Mouse (Mus musculus): ENCODE measurements around the gene 4930503B20Rik. TPM values are rescaled to one million over a fixed set of nuclear protein-coding genes. Genes with fewer than 3 reads are reported as not detected.
A peak's percentile ranks its signal among the peaks of the same experiment; 100 is the strongest.

The 4930503B20Rik gene
- polyA plus RNA-seq, 1 experiment from 2014 or later, result not detected

DNA sequence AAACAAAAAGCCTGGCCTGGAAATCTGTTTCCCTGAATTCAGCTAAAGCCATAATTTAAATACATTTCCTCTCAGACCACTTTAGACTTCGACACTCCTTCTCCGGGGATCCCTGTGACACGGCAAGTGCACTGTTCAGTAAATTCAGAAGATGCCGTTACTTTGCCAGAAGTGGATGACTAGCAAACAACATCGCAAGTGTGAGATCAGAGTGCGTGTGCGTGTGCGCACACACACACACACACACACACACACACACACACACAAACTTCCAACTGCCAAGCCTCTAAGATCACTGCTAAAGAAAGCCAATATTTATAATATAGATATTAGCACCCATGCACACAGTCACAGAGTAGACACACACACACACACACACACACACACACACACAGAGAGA lies 30.6 kb upstream of the 4930503B20Rik start:
- WGBS, result 75% methylated on average over 8 of the region's 8 CpGs
- Histone ChIP-seq H3K4me1 (replicated peaks; ENCODE audit: control insufficient read depth, insufficient read depth, low read length) (0 out of 2 replicates have a peak, but pooled peaks cover 3% of the 10 kb centered on the region), H3K4me3 (replicated peaks; ENCODE audit: low read length) (peak overlapping the region; percentile 15; the same call in 1 of the 2 replicates), H3K4me2 (replicated peaks) (peak overlapping the region; percentile 43), H3K36me3 (replicated peaks; ENCODE audit: control insufficient read depth, insufficient read depth) (no peaks in the 10 kb centered on the region), H3K27me3 (ENCODE audit: control insufficient read depth, insufficient read depth, low read length) (no peaks in the 10 kb centered on the region), H3K9me3 (ENCODE audit: control insufficient read depth, low read length) (no peaks in the 10 kb centered on the region), H3K9ac (no peak overlapping the region), H3K27ac (no peak overlapping the region)
- ATAC-seq (ENCODE audit: low FRiP score), result no peak
- DNase-seq (ENCODE audit: low spot score), result no peak

DNA sequence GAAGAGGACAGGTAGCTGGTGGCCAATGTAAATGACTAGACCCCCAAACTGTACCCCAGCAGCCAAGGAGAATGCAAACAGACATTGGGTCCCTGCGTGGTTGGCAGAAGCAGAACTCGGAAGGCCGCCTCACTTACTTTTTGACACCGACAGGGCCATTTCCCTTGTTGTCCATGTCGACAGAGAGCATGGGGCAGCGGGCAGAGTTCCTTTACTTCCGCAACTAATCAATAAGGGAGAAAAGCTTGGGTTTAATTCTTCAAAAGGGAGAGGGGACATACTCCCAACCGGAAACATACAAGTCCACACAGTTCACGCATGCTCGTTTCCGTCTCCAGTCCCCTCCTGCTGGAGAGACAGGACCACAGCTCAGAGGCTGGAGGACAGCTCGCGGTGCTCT lies 29.5 kb upstream of the 4930503B20Rik start:
- DNase-seq (ENCODE audit: low spot score), result no peak
- Histone ChIP-seq H3K9me3 (ENCODE audit: control insufficient read depth, low read length) (no peaks in the 10 kb centered on the region), H3K4me2 (replicated peaks) (no peak overlapping the region), H3K4me3 (replicated peaks; ENCODE audit: low read length) (no peak overlapping the region), H3K36me3 (replicated peaks; ENCODE audit: control insufficient read depth, insufficient read depth) (no peaks in the 10 kb centered on the region), H3K27me3 (ENCODE audit: control insufficient read depth, insufficient read depth, low read length) (no peaks in the 10 kb centered on the region), H3K9ac (no peak overlapping the region), H3K27ac (no peak overlapping the region), H3K4me1 (replicated peaks; ENCODE audit: control insufficient read depth, insufficient read depth, low read length) (0 out of 2 replicates have a peak, but pooled peaks cover 3% of the 10 kb centered on the region)
- no peak for ATAC-seq (ENCODE audit: low FRiP score)
- 95% methylated on average over 13 of the region's 13 CpGs for WGBS

DNA sequence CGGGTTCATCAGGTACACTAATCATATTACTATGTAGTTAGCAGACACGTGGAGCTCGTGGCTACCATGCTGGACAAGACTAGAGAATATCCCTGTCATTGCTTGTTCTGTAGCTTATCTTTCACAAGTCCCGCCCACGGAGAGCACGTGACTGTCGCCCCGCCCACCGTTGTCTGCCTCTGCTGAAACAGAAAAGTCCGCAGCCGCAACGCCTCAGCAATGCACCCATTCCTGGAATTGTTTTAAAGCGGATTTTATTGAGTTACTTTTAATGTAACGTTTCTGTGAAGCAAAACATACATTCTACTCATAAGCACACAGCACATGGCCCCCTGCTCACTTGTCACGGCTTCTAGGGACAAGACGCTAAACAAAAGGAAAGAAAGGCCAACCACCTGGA lies 28.5 kb upstream of the 4930503B20Rik start:
- WGBS, result 93% methylated on average over 16 of the region's 16 CpGs

DNA sequence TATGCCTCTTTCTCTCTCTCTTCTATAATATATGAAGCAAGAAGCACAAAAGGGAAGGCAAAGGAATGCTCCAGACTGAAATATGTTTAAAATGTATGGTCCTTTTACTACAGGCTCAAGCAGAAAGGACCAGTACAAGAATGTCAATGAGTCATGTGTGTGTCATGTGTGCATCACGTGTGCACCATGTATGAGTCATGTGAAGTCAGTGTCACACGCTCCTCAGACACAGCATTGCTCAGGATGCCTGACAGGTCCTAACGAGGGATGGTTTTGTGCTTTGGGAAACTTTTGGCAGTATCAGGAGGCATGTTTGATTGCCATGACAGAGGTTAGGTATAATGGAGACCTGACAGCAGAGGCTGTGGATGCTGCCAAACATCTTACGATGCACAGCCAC lies 25.1 kb upstream of the 4930503B20Rik start:
- H3K4me1 ChIP-seq (replicated peaks; ENCODE audit: control insufficient read depth, insufficient read depth, low read length), result no peaks in the 10 kb centered on the region
- H3K9ac ChIP-seq, result no peak overlapping the region
- H3K27me3 ChIP-seq (ENCODE audit: control insufficient read depth, insufficient read depth, low read length), result no peaks in the 10 kb centered on the region
- H3K9me3 ChIP-seq (ENCODE audit: control insufficient read depth, low read length), result no peaks in the 10 kb centered on the region
- WGBS, result 92% methylated on average over 4 of the region's 4 CpGs
- H3K4me2 ChIP-seq (replicated peaks), result no peak overlapping the region
- DNase-seq (ENCODE audit: low spot score) (no peak), ATAC-seq (ENCODE audit: low FRiP score) (no peak)
- H3K4me3 ChIP-seq (replicated peaks; ENCODE audit: low read length), result no peak overlapping the region
- H3K27ac ChIP-seq, result no peak overlapping the region
- H3K36me3 ChIP-seq (replicated peaks; ENCODE audit: control insufficient read depth, insufficient read depth), result no peaks in the 10 kb centered on the region

More for the DNA sequence above, 28.5 kb upstream of the 4930503B20Rik start:
- no peaks in the 10 kb centered on the region for H3K36me3 ChIP-seq (replicated peaks; ENCODE audit: control insufficient read depth, insufficient read depth)
- H3K4me1 ChIP-seq (replicated peaks; ENCODE audit: control insufficient read depth, insufficient read depth, low read length), result no peaks in the 10 kb centered on the region
- H3K4me2 ChIP-seq (replicated peaks), result no peak overlapping the region
- H3K27ac ChIP-seq, result no peak overlapping the region
- H3K4me3 ChIP-seq (replicated peaks; ENCODE audit: low read length), result no peak overlapping the region
- H3K9ac ChIP-seq, result no peak overlapping the region
- ATAC-seq (ENCODE audit: low FRiP score) (no peak), DNase-seq (ENCODE audit: low spot score) (no peak)
- no peaks in the 10 kb centered on the region for H3K9me3 ChIP-seq (ENCODE audit: control insufficient read depth, low read length)
- H3K27me3 ChIP-seq (ENCODE audit: control insufficient read depth, insufficient read depth, low read length), result no peaks in the 10 kb centered on the region

DNA sequence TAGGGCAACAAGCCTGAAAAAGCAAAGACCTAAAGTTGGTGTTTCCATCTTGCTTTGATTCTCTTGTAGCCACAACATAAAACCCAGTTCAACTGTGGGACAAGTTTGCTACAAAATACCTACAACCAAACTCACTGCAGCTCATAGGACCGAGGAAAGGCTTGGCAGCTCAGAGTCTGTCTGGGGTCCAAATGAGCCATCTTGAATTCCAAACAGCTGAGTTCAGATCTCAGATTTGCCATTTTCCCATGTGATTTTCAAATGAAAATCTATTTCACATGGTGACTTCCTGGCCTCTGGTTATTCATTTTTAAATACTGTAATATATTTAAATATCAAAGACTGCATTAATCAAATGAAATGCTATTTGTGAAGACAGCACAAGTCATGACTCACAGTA lies 24.0 kb upstream of the 4930503B20Rik start:
- DNase-seq (ENCODE audit: low spot score), result no peak
- no peak overlapping the region for H3K4me3 ChIP-seq (replicated peaks; ENCODE audit: low read length)
- H3K36me3 ChIP-seq (replicated peaks; ENCODE audit: control insufficient read depth, insufficient read depth), result no peaks in the 10 kb centered on the region
- no peaks in the 10 kb centered on the region for H3K27me3 ChIP-seq (ENCODE audit: control insufficient read depth, insufficient read depth, low read length)
- no peak overlapping the region for H3K27ac ChIP-seq
- ATAC-seq (ENCODE audit: low FRiP score), result no peak
- no peak overlapping the region for H3K4me2 ChIP-seq (replicated peaks)
- H3K9me3 ChIP-seq (ENCODE audit: control insufficient read depth, low read length), result no peaks in the 10 kb centered on the region
- 92% methylated on average over 1 of the region's 1 CpGs for WGBS
- no peak overlapping the region for H3K9ac ChIP-seq
- H3K4me1 ChIP-seq (replicated peaks; ENCODE audit: control insufficient read depth, insufficient read depth, low read length), result no peaks in the 10 kb centered on the region

DNA sequence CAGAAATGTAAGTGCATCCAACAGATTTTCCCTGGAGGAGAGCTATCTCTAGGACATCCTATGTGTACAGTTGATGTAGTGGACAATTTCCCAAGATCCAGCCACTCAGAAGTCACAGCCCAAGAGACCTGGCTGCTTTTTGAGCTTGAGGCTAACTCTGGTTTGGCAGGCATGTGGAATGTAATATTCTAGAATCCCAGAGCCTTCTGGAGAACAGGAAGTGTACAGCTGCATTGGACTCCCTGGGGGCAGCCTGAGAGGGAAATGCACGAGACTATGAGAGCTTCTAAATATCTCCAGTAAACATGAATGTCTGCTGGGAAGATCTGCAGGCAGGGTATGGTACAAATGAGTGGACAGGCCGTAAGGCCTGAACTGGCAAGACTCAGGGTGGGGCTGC lies 20.0 kb upstream of the 4930503B20Rik start:
- H3K4me2 ChIP-seq (replicated peaks), result no peak overlapping the region
- no peak overlapping the region for H3K9ac ChIP-seq
- no peak overlapping the region for H3K27ac ChIP-seq
- ATAC-seq (ENCODE audit: low FRiP score), result no peak
- H3K4me3 ChIP-seq (replicated peaks; ENCODE audit: low read length), result no peak overlapping the region
- H3K4me1 ChIP-seq (replicated peaks; ENCODE audit: control insufficient read depth, insufficient read depth, low read length), result no peaks in the 10 kb centered on the region
- 66% methylated on average over 2 of the region's 2 CpGs for WGBS
- DNase-seq (ENCODE audit: low spot score), result no peak
- no peaks in the 10 kb centered on the region for H3K9me3 ChIP-seq (ENCODE audit: control insufficient read depth, low read length)
- H3K27me3 ChIP-seq (ENCODE audit: control insufficient read depth, insufficient read depth, low read length), result no peaks in the 10 kb centered on the region
- no peaks in the 10 kb centered on the region for H3K36me3 ChIP-seq (replicated peaks; ENCODE audit: control insufficient read depth, insufficient read depth)

DNA sequence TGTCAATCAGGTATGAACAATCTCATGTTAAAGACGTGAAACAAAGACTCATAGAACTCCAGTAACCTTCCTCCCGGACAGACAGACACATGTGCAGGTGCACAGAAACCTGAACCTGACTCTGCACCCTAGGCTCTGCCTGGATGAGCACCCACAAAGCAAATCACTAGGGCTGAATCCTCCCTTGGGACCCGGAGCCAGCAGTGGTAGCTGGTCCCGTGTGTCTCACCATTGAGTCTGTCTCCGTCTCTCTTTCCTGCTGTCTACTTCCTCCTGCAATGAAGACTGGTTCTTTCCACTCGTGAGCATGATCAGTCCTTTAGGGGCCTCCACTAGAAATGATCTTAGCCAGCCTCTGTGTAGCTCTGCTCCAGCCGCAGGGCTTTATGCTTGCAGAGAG lies 10.8 kb upstream of the 4930503B20Rik start:
- WGBS, result 87% methylated on average over 7 of the region's 7 CpGs
- H3K9ac ChIP-seq, result no peak overlapping the region
- no peaks in the 10 kb centered on the region for H3K36me3 ChIP-seq (replicated peaks; ENCODE audit: control insufficient read depth, insufficient read depth)
- no peaks in the 10 kb centered on the region for H3K4me1 ChIP-seq (replicated peaks; ENCODE audit: control insufficient read depth, insufficient read depth, low read length)
- no peaks in the 10 kb centered on the region for H3K27me3 ChIP-seq (ENCODE audit: control insufficient read depth, insufficient read depth, low read length)
- H3K27ac ChIP-seq, result no peak overlapping the region
- H3K9me3 ChIP-seq (ENCODE audit: control insufficient read depth, low read length), result no peaks in the 10 kb centered on the region
- no peak for ATAC-seq (ENCODE audit: low FRiP score)
- DNase-seq (ENCODE audit: low spot score), result no peak
- H3K4me2 ChIP-seq (replicated peaks), result no peak overlapping the region
- no peak overlapping the region for H3K4me3 ChIP-seq (replicated peaks; ENCODE audit: low read length)

DNA sequence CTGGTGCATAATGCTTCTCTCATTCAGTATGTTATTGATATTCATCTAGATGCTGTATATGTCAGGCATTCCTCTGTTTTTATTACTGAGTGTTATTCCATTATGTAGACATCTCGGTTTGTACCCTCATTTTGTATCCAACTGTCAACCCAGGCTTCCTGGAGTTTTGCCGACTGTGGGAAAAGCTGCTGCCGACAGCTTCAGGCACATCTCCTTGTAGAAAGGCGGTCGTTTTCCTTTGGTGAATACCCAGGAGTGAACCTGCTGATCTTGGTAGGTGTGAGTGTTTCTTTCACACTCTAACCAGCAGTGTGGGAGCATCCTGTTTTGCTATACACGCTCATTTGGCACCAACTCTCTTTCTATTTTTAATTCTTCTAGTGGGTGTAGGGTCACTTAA lies 9.9 kb upstream of the 4930503B20Rik start:
- ATAC-seq (ENCODE audit: low FRiP score) (no peak), DNase-seq (ENCODE audit: low spot score) (no peak)
- Histone ChIP-seq H3K9ac (no peak overlapping the region), H3K36me3 (replicated peaks; ENCODE audit: control insufficient read depth, insufficient read depth) (no peaks in the 10 kb centered on the region), H3K27ac (no peak overlapping the region), H3K4me2 (replicated peaks) (no peak overlapping the region), H3K4me1 (replicated peaks; ENCODE audit: control insufficient read depth, insufficient read depth, low read length) (no peaks in the 10 kb centered on the region), H3K4me3 (replicated peaks; ENCODE audit: low read length) (no peak overlapping the region), H3K27me3 (ENCODE audit: control insufficient read depth, insufficient read depth, low read length) (no peaks in the 10 kb centered on the region), H3K9me3 (ENCODE audit: control insufficient read depth, low read length) (no peaks in the 10 kb centered on the region)
- 69% methylated on average over 6 of the region's 6 CpGs for WGBS

DNA sequence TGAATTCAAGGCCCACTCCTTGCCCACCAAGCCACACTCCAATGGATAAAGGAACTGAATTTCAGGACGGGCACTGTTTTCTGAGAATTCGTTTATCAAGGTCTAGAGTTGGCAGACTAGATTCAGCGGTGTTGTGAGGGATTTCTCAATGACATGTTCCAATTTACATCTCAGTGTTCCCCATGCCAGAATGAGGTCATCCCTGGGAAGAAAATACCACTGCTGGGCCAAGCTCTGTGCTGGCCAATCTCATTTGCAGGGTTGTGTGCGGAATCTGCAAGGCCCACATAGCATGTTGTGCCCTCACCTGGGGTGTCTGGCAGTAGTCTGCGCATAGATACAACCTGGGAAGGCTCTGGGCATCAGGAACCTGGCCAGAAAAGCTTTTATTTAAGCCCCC lies 8.2 kb upstream of the 4930503B20Rik start:
- H3K4me1 ChIP-seq (replicated peaks; ENCODE audit: control insufficient read depth, insufficient read depth, low read length), result no peaks in the 10 kb centered on the region
- ATAC-seq (ENCODE audit: low FRiP score) (no peak), DNase-seq (ENCODE audit: low spot score) (no peak)
- no peaks in the 10 kb centered on the region for H3K27me3 ChIP-seq (ENCODE audit: control insufficient read depth, insufficient read depth, low read length)
- no peak overlapping the region for H3K27ac ChIP-seq
- H3K4me3 ChIP-seq (replicated peaks; ENCODE audit: low read length), result no peak overlapping the region
- no peaks in the 10 kb centered on the region for H3K36me3 ChIP-seq (replicated peaks; ENCODE audit: control insufficient read depth, insufficient read depth)
- H3K9ac ChIP-seq, result no peak overlapping the region
- H3K4me2 ChIP-seq (replicated peaks), result no peak overlapping the region
- H3K9me3 ChIP-seq (ENCODE audit: control insufficient read depth, low read length), result no peaks in the 10 kb centered on the region
- 90% methylated on average over 5 of the region's 5 CpGs for WGBS

DNA sequence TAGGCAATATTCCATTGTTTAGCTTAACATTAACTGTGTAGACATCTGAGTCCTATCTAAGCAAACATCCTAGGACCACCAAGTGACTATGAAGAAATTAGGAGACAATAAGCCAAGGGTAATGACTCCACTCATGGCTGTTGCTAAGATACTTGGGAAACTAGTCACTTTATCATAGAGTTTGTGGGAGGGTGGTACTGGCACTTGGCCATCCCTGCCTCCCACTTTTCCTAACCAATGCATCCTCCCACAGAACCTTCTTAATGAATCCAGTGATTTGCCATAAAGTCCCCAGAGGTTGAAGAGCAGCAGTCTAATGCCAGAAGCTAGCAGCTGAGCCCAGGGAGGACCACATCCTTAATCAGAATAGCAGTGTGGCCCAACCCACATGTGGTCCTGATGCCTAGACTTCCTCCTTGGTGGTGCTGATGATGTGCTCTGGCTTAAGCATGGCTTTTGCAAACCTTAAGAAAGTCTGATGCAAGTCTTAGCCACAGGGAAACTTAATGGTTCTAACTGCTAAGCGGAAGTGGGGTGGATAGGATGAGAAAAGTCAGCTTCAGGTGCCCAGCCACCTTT lies 7.0 kb upstream of the 4930503B20Rik start:
- Histone ChIP-seq H3K4me3 (replicated peaks; ENCODE audit: low read length) (no peak overlapping the region), H3K4me1 (replicated peaks; ENCODE audit: control insufficient read depth, insufficient read depth, low read length) (no peaks in the 10 kb centered on the region), H3K36me3 (replicated peaks; ENCODE audit: control insufficient read depth, insufficient read depth) (no peaks in the 10 kb centered on the region), H3K27ac (no peak overlapping the region), H3K27me3 (ENCODE audit: control insufficient read depth, insufficient read depth, low read length) (no peaks in the 10 kb centered on the region), H3K9ac (no peak overlapping the region), H3K9me3 (ENCODE audit: control insufficient read depth, low read length) (no peaks in the 10 kb centered on the region), H3K4me2 (replicated peaks) (no peak overlapping the region)
- 96% methylated on average over 1 of the region's 1 CpGs for WGBS
- DNase-seq (ENCODE audit: low spot score), result no peak
- no peak for ATAC-seq (ENCODE audit: low FRiP score)
